Mouse (Mus musculus) brain, embryonic 14.5 days (tissue): ENCODE data around the gene Pdf.

Source experiments
- CTCF ChIP-seq: fragments of 200-500 bp; IDR thresholded peaks from 2 replicates; pipeline ENCODE4 v1.5.1; 2012; ENCODE audit warnings: inconsistent platforms, mild to moderate bottlenecking, moderate library complexity, borderline replicate concordance; ENCODE audit not compliant: insufficient read depth, insufficient read length; ENCODE audit errors: extremely low read depth
- POLR2A ChIP-seq: fragments of 200-500 bp; IDR thresholded peaks from 2 replicates; pipeline ENCODE4 v1.6.1; 2012; ENCODE audit warnings: mild to moderate bottlenecking, inconsistent platforms, borderline replicate concordance; ENCODE audit not compliant: poor library complexity, insufficient read depth, insufficient read length, severe bottlenecking; ENCODE audit errors: extremely low read depth

GRCm38 (mm10) chr8:107030058-107030457 lies 18.4 kb downstream of the Pdf start:
- TF ChIP-seq CTCF (no peak), POLR2A (no peak)
